Mouse (Mus musculus) macrophage (primary cell): ENCODE results near the gene Otogl. TPM values are rescaled to one million over a fixed set of nuclear protein-coding genes. Genes with fewer than 3 reads are reported as not detected.

ENCODE experiments used
- H3K27ac ChIP-seq: fragments of 350-480 bp; formaldehyde crosslinking; 2 replicates; pipeline ENCODE4 v1.9.0; 2021
- H3K36me3 ChIP-seq: fragments of 350-480 bp; formaldehyde crosslinking; 2 replicates; pipeline ENCODE4 v1.9.0; 2021; ENCODE audit errors: inconsistent target
- H3K4me3 ChIP-seq: fragments of 350-480 bp; formaldehyde crosslinking; 2 replicates; pipeline ENCODE4 v1.9.0; 2021; ENCODE audit errors: inconsistent target
- H3K79me2 ChIP-seq: fragments of 350-480 bp; formaldehyde crosslinking; 2 replicates; pipeline ENCODE4 v1.9.0; 2021; ENCODE audit errors: inconsistent target
- WGBS: methylation state at CpG from one replicate; pipeline ENCODE4 v1.1.7; 2026; ENCODE audit warnings: inconsistent platforms; ENCODE audit not compliant: missing documents; 5-methylcytosine and 5-hydroxymethylcytosine counted together
- polyA plus RNA-seq: library from polyadenylated mRNA; stranded (reverse); fragments of 250-400 nt; gene quantifications from 3 replicates; pipeline ENCODE4 v1.2.4, GENCODE M21; 2018; ENCODE audit warnings: inconsistent platforms
- total RNA-seq, 78 experiments: library from RNA; depleted of rRNA; stranded (reverse); fragments of 250-400 nt; gene quantifications; 1 replicate in 9 of 78; 2 replicates in 24 of 78; 3 replicates in 43 of 78; 4 replicates in 2 of 78; pipeline ENCODE4 v1.2.4; 2018; ENCODE audit warnings: inconsistent platforms in 56 of 78

Gene Otogl
- not detected for total RNA-seq (2018; cell fraction: chromatin; rRNA removed)
- total RNA-seq (2018; cell fraction: cytosol; rRNA removed): not detected
- total RNA-seq (2018; cell fraction: nucleus; rRNA removed): not detected
- polyA plus RNA-seq: not detected in 3 replicates

DNA sequence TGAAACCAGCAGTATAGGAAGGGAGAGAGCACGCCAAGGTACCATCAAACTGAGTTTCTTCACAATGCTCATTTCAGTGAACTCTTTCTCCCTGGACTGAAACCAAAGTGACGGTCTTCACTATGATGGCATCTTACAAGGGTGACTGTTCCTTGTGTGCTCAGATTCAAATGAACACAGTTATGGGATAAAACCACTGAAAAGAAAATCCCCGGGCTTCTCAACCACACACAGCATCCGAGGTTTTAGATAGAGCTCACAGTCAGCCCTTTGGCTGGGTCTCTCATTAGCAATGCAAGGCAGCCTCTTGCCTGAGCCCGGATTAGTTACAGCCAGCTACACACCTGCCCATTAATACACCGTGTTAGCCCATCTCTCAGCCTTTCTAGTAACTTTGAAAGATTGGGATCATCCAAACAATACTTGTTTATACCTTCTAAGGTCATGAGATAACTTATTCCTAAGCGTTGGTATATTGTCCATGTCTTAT lies at the start of gene Otogl:
TSS of gene Otogl (minus strand) at position 51 of the 490 bp plus-strand sequence.
- 72% methylated on average over 7 of the region's 7 CpGs for WGBS
- Histone ChIP-seq H3K36me3 (no peaks in the 10 kb centered on the region), H3K27ac (no peak within 1 kb of the TSS), H3K79me2 (no peaks in the 10 kb centered on the region), H3K4me3 (no peak within 1 kb of the TSS)

DNA sequence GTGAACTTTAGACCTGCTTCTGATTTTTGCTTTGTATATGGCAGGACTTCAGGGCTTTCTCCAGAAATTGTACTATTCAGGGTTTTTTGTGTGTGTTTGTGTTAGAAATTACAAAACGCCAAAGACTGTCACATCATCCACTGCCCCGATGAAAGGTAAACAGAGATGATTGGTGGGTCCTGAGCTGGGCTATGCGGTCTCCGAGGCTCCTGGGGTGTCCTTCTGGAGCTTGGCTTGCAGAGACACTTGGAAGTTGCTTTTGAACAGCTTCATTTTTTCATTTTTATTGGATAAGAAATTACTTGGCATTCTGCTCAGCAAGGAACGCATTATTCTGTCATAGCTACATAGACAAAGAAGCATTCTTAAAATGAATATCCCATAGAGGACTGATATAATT lies 44.7 kb upstream of the Otogl start:
- H3K27ac ChIP-seq: no peak overlapping the region
- H3K4me3 ChIP-seq: no peak overlapping the region
- H3K79me2 ChIP-seq: no peaks in the 10 kb centered on the region
- H3K36me3 ChIP-seq: no peaks in the 10 kb centered on the region
- 98% methylated on average over 5 of the region's 5 CpGs for WGBS

DNA sequence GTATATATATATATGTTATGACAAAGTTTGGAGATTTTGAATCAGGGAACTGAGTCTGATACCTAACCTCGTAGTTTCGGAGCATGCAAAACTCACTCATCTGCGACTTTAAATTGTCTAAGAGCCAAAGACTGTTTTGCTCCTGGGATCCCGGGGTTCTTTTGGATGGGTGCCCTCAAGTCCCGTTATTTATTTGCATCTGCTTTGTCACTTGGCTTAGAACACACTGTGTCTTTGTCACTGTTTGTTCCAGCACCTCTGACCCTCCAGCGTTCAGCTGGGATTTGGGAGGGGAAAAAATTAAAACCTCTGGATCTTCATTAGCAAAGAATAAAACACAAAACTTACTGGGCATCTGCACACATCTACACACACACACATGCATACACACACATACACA lies 42.5 kb upstream of the Otogl start:
- 95% methylated on average over 6 of the region's 6 CpGs for WGBS
- Histone ChIP-seq H3K79me2 (no peaks in the 10 kb centered on the region), H3K4me3 (no peak overlapping the region), H3K36me3 (no peaks in the 10 kb centered on the region), H3K27ac (no peak overlapping the region)

DNA sequence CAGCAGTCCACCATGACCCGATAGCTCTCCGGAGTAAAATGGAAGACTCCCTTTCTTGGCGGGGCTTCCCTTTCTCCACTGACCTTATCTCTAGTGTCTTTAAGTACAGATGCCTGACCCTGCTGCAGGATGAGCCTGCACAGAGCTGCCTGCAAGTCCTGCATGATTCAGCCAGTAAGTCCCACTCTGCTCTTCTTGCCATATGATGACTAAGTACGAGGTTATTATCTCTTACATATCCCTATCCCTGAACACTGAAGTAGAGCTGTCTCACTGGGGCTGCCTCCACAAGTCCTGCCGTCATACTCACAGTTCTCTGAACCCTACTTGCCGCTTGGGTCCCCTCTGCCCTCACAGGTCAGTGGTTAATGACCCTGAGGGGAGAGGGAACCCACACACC lies 39.7 kb upstream of the Otogl start:
- H3K36me3 ChIP-seq: no peaks in the 10 kb centered on the region
- no peak overlapping the region for H3K27ac ChIP-seq
- 91% methylated on average over 6 of the region's 6 CpGs for WGBS
- no peak overlapping the region for H3K4me3 ChIP-seq
- H3K79me2 ChIP-seq: no peaks in the 10 kb centered on the region

DNA sequence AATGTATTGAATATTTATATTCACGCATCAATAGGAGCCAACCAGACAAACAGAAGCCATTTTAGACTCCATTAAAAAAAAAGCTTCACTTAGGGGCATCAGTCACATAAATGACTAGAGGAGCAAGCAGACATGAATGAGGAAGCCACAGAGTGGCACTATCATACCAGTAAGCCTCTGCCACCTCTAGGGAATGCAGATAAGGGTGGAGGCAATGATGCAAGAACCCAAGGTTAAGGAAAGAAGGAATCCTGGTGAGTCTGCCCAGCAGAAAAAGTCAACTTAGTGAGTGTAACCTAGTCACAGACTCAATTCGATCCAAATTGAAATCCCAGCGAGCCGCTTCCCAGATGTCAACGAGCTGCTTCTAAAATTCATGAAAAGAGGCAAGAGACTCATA lies 38.0 kb upstream of the Otogl start:
- 90% methylated on average over 5 of the region's 5 CpGs for WGBS
- Histone ChIP-seq H3K27ac (no peak overlapping the region), H3K4me3 (no peak overlapping the region), H3K79me2 (no peaks in the 10 kb centered on the region), H3K36me3 (no peaks in the 10 kb centered on the region)

DNA sequence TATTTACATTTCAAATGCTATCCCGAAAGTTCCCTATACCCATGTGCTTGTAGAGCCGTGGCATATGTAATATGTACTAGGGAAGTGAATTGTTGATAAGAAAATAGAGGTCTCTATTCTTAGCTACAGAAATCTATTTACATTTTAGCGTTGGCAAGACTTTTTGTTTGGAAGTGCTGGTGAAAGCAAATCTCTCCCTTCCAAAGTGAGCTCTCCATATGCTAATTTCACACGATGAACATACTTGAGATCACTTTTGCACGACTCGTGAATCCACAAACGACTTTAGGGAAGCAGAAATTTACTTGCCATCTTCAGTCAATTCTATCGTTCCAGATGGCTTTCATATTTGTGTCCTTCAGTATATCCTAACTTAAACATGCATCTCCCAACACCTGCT lies 36.7 kb upstream of the Otogl start:
- 39% methylated on average over 8 of the region's 8 CpGs for WGBS

DNA sequence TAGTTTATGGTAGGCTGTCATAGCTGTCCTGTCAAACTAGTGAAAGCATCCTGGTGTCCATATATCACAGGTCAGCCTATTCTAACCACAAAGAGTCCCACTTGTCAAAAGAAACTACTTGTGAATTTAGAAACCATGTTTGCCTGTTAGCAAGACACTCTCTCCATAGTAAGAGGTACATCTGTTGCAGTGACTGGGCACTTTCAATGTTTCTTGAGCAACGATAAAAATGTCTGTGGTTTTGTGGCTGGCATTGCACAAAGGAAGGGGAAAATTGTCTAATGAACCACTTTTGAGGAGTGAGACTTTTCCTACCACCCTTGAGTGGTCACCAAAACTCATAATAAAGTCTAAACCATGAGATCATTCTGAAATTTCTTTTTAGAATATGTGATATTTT lies 36.1 kb upstream of the Otogl start:
- H3K4me3 ChIP-seq: no peak overlapping the region
- no peak overlapping the region for H3K27ac ChIP-seq
- H3K79me2 ChIP-seq: no peaks in the 10 kb centered on the region
- 0% methylated on average over 1 of the region's 1 CpGs for WGBS
- H3K36me3 ChIP-seq: no peaks in the 10 kb centered on the region

More for the DNA sequence above, 36.7 kb upstream of the Otogl start:
- Histone ChIP-seq H3K4me3 (no peak overlapping the region), H3K36me3 (no peaks in the 10 kb centered on the region), H3K79me2 (no peaks in the 10 kb centered on the region), H3K27ac (no peak overlapping the region)

DNA sequence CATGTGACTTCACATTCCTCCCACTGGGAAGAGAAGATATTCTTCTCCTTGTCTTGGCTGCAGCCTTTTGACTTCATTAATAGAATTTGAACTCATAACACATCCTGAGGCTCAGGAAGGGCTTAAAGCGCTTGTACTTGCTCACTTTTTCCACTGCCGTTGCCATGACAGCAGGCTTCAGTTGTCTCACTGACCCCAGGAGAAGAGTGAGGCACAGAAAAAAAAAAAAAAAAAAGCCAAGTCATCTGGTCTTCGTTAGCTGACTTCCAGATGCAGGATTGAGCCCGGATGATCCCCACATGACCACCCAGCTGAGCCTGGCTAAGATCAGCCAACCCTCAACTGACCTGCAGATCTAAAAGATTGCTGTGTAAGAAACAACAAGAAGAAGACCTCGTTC lies 34.4 kb upstream of the Otogl start:
- Histone ChIP-seq H3K4me3 (no peak overlapping the region), H3K27ac (no peak overlapping the region), H3K36me3 (no peaks in the 10 kb centered on the region), H3K79me2 (no peaks in the 10 kb centered on the region)
- WGBS: 54% methylated on average over 5 of the region's 5 CpGs

DNA sequence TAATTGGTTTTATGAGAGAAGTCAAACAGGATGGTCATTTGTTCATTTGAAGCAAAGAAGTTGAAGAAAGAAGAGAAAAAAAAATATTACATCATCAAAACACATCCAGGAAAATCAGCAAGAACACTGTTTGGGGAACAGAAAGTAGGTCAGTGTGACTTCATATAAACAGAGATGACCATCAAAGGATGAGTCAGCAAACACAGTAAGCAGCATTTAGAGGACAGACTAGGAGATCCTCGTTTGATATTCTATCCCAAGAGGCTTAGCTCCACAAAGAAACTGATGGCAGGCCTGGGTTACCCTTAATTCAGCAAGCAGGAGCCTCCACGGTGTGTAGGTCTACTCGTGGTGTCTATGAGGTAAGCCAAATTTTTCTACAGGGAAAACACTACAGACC lies 31.9 kb upstream of the Otogl start:
- no peak overlapping the region for H3K27ac ChIP-seq

DNA sequence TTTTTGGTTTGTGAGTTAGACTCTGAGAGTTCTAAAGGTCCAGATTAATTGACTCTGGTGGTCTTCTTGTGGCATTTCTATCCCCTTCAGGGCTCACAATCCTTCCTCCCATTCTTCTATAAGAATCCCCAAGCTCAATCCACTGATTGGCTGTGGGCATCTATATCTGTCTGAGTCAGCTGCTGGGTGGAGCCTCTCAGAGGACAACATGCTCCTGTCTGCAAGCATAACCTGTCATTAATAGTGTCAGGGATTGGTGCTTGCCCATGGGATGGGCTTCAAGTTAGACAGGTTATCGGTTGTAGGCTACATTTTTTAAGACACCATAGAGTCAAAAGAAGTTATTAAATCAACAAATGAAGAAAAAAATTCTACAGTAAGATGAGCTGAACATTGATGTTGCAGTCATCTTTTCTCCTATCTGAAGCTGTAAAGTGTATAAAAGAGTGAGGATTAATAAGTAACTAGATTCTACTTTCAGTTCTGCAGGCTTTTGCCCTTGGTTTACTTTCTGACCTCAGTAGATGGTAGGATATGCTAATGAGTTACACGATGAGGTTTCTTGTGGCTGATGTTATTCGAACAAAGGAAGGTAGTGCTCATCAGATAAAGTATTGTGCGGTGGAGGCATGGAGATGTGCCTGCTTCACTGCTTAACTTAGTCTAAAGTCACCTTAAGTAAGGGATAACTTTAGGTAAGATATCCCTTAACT lies 29.4 kb upstream of the Otogl start:
- 42% methylated on average over 4 of the region's 4 CpGs for WGBS
- Histone ChIP-seq H3K79me2 (no peaks in the 10 kb centered on the region), H3K27ac (no peak overlapping the region), H3K36me3 (no peaks in the 10 kb centered on the region), H3K4me3 (no peak overlapping the region)

More for the DNA sequence above, 31.9 kb upstream of the Otogl start:
- WGBS: 52% methylated on average over 3 of the region's 3 CpGs
- Histone ChIP-seq H3K79me2 (no peaks in the 10 kb centered on the region), H3K36me3 (no peaks in the 10 kb centered on the region), H3K4me3 (no peak overlapping the region)

DNA sequence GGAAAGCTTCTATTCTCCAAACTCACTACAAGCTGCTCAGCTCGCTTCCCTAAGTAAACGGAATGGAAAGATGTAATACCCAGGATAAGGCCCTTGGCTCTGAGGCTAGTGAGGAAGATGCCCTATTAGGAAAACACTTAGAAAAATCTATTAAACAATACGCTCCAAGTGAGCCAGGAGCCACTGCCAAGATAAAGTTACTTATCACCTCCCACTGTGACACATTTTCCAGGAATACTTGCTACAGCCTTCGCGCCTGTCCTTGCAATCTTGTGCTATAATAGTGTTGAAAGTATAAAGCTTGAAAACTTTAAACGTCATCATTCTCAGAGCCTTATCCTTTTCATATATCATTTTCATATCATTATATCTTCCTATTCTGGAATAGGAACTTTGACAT lies 28.4 kb upstream of the Otogl start:
- 96% methylated on average over 6 of the region's 6 CpGs for WGBS
- no peaks in the 10 kb centered on the region for H3K79me2 ChIP-seq
- no peak overlapping the region for H3K27ac ChIP-seq
- H3K36me3 ChIP-seq: no peaks in the 10 kb centered on the region
- no peak overlapping the region for H3K4me3 ChIP-seq

DNA sequence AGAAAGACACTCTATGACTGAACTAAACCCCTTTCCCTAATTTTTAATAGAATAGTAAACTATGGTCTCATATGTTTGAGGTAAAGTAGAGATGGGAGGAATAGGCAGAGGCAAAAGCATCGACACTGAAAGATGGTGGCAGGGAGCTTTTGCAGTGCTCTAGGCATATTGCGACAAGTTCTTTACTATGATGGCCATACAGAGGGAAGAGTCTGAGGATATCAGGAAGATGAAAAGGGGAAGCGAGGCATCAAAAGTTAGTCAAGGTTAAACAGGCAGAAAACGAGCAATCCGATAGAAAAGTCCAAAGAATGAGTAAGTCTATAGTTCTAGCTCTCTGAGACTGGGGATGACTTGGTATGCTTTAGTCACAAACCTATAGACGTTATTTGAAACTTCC lies 27.9 kb upstream of the Otogl start:
- Histone ChIP-seq H3K36me3 (no peaks in the 10 kb centered on the region), H3K27ac (no peak overlapping the region)
- WGBS: 66% methylated on average over 6 of the region's 6 CpGs

DNA sequence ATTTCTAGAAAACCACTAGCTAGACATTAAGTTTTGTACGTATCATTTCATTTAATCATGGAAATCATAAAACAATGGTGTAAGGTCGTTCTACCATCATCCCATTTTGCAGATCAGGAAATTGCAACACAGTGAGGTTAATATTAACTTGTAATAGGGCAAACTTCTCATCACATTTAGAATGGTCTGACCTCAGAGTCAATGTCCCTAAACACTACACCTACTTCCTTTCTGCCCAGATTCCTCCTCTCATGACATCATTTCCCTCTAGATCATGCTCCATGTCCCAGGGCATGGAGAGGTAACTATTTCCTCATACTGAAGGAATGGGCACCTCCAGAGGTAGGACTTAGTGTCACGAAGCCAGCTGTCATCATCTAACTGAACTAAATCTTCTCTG lies 22.1 kb upstream of the Otogl start:
- no peak overlapping the region for H3K4me3 ChIP-seq
- WGBS: 66% methylated on average over 3 of the region's 3 CpGs

More for the DNA sequence above, 27.9 kb upstream of the Otogl start:
- no peaks in the 10 kb centered on the region for H3K79me2 ChIP-seq
- H3K4me3 ChIP-seq: no peak overlapping the region

DNA sequence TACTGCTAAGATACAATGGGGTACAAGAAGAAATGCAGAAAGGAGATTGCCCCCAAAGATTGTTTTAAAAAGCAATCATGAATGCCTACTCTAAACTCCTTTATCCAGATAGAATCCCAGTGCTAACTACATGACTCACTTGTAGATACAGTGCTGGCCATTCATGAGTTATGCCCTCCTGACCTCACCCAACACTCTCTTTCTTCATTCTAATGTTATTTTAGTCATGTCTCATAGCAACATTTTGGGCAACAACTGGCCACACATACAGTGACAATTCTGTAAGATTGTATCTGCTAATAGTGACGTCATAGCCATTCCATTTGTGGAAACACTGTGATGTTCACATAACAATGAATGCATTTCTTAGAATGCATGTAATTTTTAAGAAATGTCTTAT lies 21.6 kb upstream of the Otogl start:
- H3K4me3 ChIP-seq: no peak overlapping the region
- H3K79me2 ChIP-seq: no peaks in the 10 kb centered on the region
- no peak overlapping the region for H3K27ac ChIP-seq
- 78% methylated on average over 1 of the region's 1 CpGs for WGBS
- H3K36me3 ChIP-seq: no peaks in the 10 kb centered on the region

More for the DNA sequence above, 22.1 kb upstream of the Otogl start:
- Histone ChIP-seq H3K36me3 (no peaks in the 10 kb centered on the region), H3K79me2 (no peaks in the 10 kb centered on the region), H3K27ac (no peak overlapping the region)

DNA sequence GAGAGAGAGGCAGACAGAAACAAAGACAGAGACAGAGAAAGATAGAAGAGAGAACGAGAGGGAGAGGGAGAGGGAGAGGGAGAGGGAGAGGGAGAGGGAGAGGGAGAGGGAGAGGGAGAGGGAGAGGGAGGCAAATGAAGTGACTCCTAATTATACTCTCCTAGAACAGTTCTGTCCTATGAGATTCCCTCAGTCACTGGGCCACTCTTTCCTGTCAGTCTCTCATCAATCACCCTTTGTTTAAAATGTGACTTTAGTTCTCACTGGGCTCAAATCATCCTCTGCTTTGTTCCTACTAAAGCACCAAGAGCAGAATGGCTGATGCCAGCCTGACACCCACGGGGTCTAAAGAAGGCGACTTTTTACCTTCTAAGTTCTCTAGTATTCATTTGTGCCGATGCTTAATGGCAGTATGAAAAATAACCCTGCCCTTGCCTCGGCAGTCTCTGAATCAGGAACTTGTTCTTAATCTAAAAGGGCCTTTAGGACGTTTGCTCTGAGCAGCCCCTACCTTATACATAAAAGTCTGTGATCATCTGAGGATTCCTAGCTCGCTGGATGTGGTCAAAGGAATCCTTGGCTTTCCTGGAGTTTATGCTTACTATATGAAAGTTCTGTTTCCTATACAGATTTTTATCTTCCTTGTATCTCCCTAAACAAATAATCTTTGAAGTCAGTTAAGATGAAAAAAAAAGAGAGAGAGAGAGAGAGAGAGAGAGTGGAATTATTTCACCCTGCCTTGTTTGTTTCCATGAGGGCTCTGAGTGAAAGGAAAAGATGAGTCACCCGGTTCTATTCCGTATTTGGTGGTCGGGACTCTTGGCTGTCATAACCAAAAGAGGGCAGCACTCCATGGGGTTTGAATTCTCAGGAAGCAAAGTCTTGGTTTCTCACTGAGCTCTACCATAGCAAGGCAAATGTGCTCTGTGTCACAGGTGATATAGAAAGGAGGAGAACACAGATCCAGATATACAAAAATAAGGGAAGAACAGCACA lies 20.2 kb upstream of the Otogl start:
- no peak overlapping the region for H3K27ac ChIP-seq
- WGBS: 28% methylated on average over 9 of the region's 10 CpGs
- H3K4me3 ChIP-seq: no peak overlapping the region
- no peaks in the 10 kb centered on the region for H3K36me3 ChIP-seq
- no peaks in the 10 kb centered on the region for H3K79me2 ChIP-seq
